Mouse (Mus musculus) layer of hippocampus, adult 9-10 months (tissue): ENCODE measurements around the gene Zfp60.
"Not testable (repeated sequence)": the region's sequence is repeated elsewhere in the genome, so short reads cannot be mapped to it uniquely, and the experiment has no call there.

Experiments
- DNase-seq: peaks from one replicate; pipeline ENCODE4 v3.0.0; 2022; ENCODE audit warnings: low spot score

Gene Zfp60

GRCm38 (mm10) chr7:27793865-27794264 is 62.7 kb downstream of the Zfp60 start:
- DNase-seq, result not testable (repeated sequence)

GRCm38 (mm10) chr7:27794566-27794965 is 63.4 kb downstream of the Zfp60 start:
- DNase-seq, result no peak

GRCm38 (mm10) chr7:27797906-27798811 is 67.0 kb downstream of the Zfp60 start:
- no peak for DNase-seq

GRCm38 (mm10) chr7:27801137-27801536 is 69.9 kb downstream of the Zfp60 start:
- no peak for DNase-seq

GRCm38 (mm10) chr7:27802986-27803385 is 71.8 kb downstream of the Zfp60 start:
- DNase-seq, result no peak
